ENCODE assay signal across 12 mouse cellular contexts in the genomic region with DNA sequence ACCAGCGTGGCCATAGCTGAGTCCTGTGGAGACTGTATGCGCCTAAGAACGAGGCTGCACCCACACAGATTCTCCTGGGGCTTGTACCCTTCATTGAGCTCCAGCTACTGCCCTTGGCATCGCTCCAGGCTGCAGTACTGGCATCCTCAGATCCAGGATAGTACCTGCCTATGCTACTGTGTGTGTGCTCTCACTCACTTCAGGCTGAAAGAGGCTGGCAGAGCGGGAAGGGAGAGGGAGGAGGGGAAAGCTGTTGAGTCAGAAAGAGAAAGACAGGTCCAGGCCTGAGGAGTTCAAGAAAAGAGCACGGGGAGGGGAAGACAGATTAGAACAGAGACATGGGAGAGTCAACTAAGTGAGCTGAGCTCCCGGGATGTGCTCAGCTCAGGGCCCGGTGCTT. TPM values are rescaled to one million over a fixed set of nuclear protein-coding genes. Genes with fewer than 3 reads are reported as not detected.
A peak's percentile ranks its signal among the peaks of the same experiment; 100 is the strongest.
DNase-seq lines count a peak whose midpoint lies in the region; ATAC-seq and TF ChIP-seq lines count a peak whose summit lies in the region.
"Had no signal": no experiment of that assay in that cellular context is flagged by ENCODE, and none has a peak within 500 bp of the region (broad histone marks: within the 10 kb centered on the region; RNA-seq: fewer than 3 reads in every experiment).

No protein-coding gene starts in this region.

- ATAC-seq in forebrain, embryonic 15.5 days (replicated peaks) = no peak
- ATAC-seq in midbrain, embryonic 12.5 days (ENCODE audit: low FRiP score, low read depth) = no peak
- ATAC-seq: Patski had no signal

- peak overlapping the region; percentile 95 for H3K27ac ChIP-seq in forebrain, embryonic 15.5 days (replicated peaks)
- H3K27ac ChIP-seq in midbrain, embryonic 12.5 days (replicated peaks) = peak overlapping the region; percentile 96
- H3K27ac ChIP-seq in heart, adult 2 months = no peak overlapping the region
- no peak overlapping the region for H3K27ac ChIP-seq in thymus, adult 2 months (ENCODE audit: control insufficient read depth, insufficient read depth, low read length)

- H3K36me3 ChIP-seq in forebrain, embryonic 15.5 days = no peaks in the 10 kb centered on the region
- H3K36me3 ChIP-seq in midbrain, embryonic 12.5 days = peaks cover 21% of the 10 kb centered on the region
- H3K36me3 ChIP-seq in heart, adult 2 months (ENCODE audit: control insufficient read depth, insufficient read depth, low read length) = no peaks in the 10 kb centered on the region
- no peaks in the 10 kb centered on the region for H3K36me3 ChIP-seq in thymus, adult 2 months (ENCODE audit: control insufficient read depth, insufficient read depth, low read length)

- H3K27me3 ChIP-seq in forebrain, embryonic 15.5 days = no peaks in the 10 kb centered on the region
- H3K27me3 ChIP-seq in midbrain, embryonic 12.5 days = no peaks in the 10 kb centered on the region
- H3K27me3 ChIP-seq in heart, adult 2 months (ENCODE audit: control insufficient read depth, insufficient read depth, low read length) = no peaks in the 10 kb centered on the region
- no peaks in the 10 kb centered on the region for H3K27me3 ChIP-seq in thymus, adult 2 months (ENCODE audit: control insufficient read depth, insufficient read depth, low read length)
- H3K27me3 ChIP-seq: Patski had no signal

- H3K79me2 ChIP-seq in heart, adult 2 months (replicated peaks; ENCODE audit: control insufficient read depth, insufficient read depth, low read length) = peaks cover 5% of the 10 kb centered on the region; the same call in 1 of the 2 replicates

- TF ChIP-seq POLR2A in brain, embryonic 14.5 days (IDR thresholded peaks at IDR 0.05; ENCODE audit: borderline replicate concordance, extremely low read depth, insufficient read depth, insufficient read length, poor library complexity, severe bottlenecking) = no peak
- no peak for TF ChIP-seq POLR2A in heart, adult 2 months (IDR thresholded peaks at IDR 0.05; ENCODE audit: insufficient read depth, low read depth, low read length)
- TF ChIP-seq POLR2A in thymus, adult 2 months (IDR thresholded peaks at IDR 0.05; ENCODE audit: control insufficient read depth, extremely low read depth, insufficient read depth, low read length, poor library complexity) = no peak

- 35% methylated on average over 8 of the region's 8 CpGs for WGBS in forebrain, embryonic 15.5 days
- 58% methylated on average over 8 of the region's 8 CpGs for WGBS in midbrain, embryonic 12.5 days
- WGBS in heart, adult 2 months = 68% methylated on average over 8 of the region's 8 CpGs
- WGBS in thymus, adult 2 months = 87% methylated on average over 8 of the region's 8 CpGs

- H3K4me1 ChIP-seq in forebrain, embryonic 15.5 days = peaks cover 87% of the 10 kb centered on the region
- peaks cover 89% of the 10 kb centered on the region for H3K4me1 ChIP-seq in midbrain, embryonic 12.5 days
- H3K4me1 ChIP-seq in heart, adult 2 months (ENCODE audit: control insufficient read depth, insufficient read depth, low read length) = peaks cover 3% of the 10 kb centered on the region
- no peaks in the 10 kb centered on the region for H3K4me1 ChIP-seq in thymus, adult 2 months (replicated peaks; ENCODE audit: control insufficient read depth, insufficient read depth, low read length)

- TF ChIP-seq CTCF in brain, embryonic 14.5 days (IDR thresholded peaks at IDR 0.05; ENCODE audit: borderline replicate concordance, extremely low read depth, insufficient read depth, insufficient read length) = no peak
- no peak for TF ChIP-seq CTCF in heart, adult 2 months (IDR thresholded peaks at IDR 0.05)
- no peak for TF ChIP-seq CTCF in thymus, adult 2 months (IDR thresholded peaks at IDR 0.05; ENCODE audit: borderline replicate concordance, control insufficient read depth, extremely low read depth, insufficient read depth, low read length, poor library complexity)

- no peaks in the 10 kb centered on the region for H3K9me3 ChIP-seq in forebrain, embryonic 15.5 days
- no peaks in the 10 kb centered on the region for H3K9me3 ChIP-seq in midbrain, embryonic 12.5 days

- H3K9ac ChIP-seq in forebrain, embryonic 15.5 days (replicated peaks) = no peak overlapping the region
- H3K9ac ChIP-seq in midbrain, embryonic 12.5 days (replicated peaks) = no peak overlapping the region
- H3K9ac ChIP-seq in heart, adult 2 months (ENCODE audit: low read depth, low read length) = no peak overlapping the region

- intact Hi-C loops in heart, adult 2 months (cut with DNase I) = no loop called here

- H3K4me3 ChIP-seq in forebrain, embryonic 15.5 days = no peak overlapping the region
- H3K4me3 ChIP-seq in midbrain, embryonic 12.5 days = no peak overlapping the region
- no peak overlapping the region for H3K4me3 ChIP-seq in heart, adult 2 months
- no peak overlapping the region for H3K4me3 ChIP-seq in thymus, adult 2 months (ENCODE audit: control insufficient read depth, insufficient read depth, low read length)

- H3K4me2 ChIP-seq in forebrain, embryonic 15.5 days (replicated peaks) = peak overlapping the region; percentile 30; the same call in 1 of the 2 replicates
- H3K4me2 ChIP-seq in midbrain, embryonic 12.5 days (replicated peaks) = peak overlapping the region; percentile 29

- no peak for TF ChIP-seq EP300 in heart, adult 2 months (IDR thresholded peaks at IDR 0.05; ENCODE audit: insufficient read depth, low read depth, low read length)

- DNase-seq in cerebellum, adult 11-12 months = peak; percentile 62
- no peak for DNase-seq in cerebellum, postnatal 36 days
- DNase-seq in brain, embryonic 14.5 days (ENCODE audit: low read depth) = peak; percentile 62
- no peak for DNase-seq in spleen, postnatal 4 days (ENCODE audit: low spot score in 2 of 2)
- no peak for DNase-seq in heart, adult 2 months
- DNase-seq in thymus, adult 2 months = no peak
- DNase-seq: kidney, adult 8-10 months; lung, postnatal 4 days; thymus, postnatal 25 days had no signal

RNA-seq across cellular contexts. Expression of gene Boc, which starts 25.2 kb away (rescaled TPM):
- 20.2 and 20.5 TPM in 2 replicates for polyA plus RNA-seq in brain, embryonic 14.5 days (2012; rRNA removed)
- polyA plus RNA-seq in forebrain, embryonic 15.5 days (2015; fragmentation: Nextera tagmentation; extraction: Ambion mirVana) = 15.3 and 16.9 TPM in 2 replicates
- polyA plus RNA-seq in midbrain, embryonic 12.5 days (2016; fragmentation: Nextera tagmentation; extraction: Ambion mirVana) = 52.4 and 67.7 TPM in 2 replicates
- total RNA-seq in heart, adult 2 months (2021) = 1 to 10 TPM; 3.5 to 4.2 TPM
- 4.4 and 5.6 TPM in 2 replicates for polyA plus RNA-seq in heart, adult 2 months (2012; rRNA removed)
- 13.1 and 14.6 TPM in 2 replicates for polyA plus RNA-seq in thymus, adult 2 months (2012; rRNA removed)

Comparison
In these comparisons a context has a peak if more than half of its experiments do, and no peak if none do; other contexts are left out.
1. DNase-seq: peak in cerebellum, adult 11-12 months (single experiment) and brain, embryonic 14.5 days (single experiment); none in cerebellum, postnatal 36 days (0 of 2), spleen, postnatal 4 days (0 of 2), heart, adult 2 months (0 of 2) and thymus, adult 2 months (single experiment).
2. H3K27ac ChIP-seq: peak in forebrain, embryonic 15.5 days (single experiment) and midbrain, embryonic 12.5 days (single experiment); none in heart, adult 2 months (single experiment) and thymus, adult 2 months (single experiment).